Mouse (Mus musculus) liver, postnatal 0 days (tissue): ENCODE results near the gene Gspt1. TPM values are rescaled to one million over a fixed set of nuclear protein-coding genes. Genes with fewer than 3 reads are reported as not detected.

ENCODE experiments used
- ATAC-seq: fragments of 200-750 bp; cut with Nextera tagmentation; 2 replicates; pipeline ENCODE4 v1.8.0; 2017; ENCODE audit warnings: mild to moderate bottlenecking, moderate library complexity
- DNase-seq: peaks from one replicate; pipeline ENCODE4 v3.0.0-alpha.2; 2016
- H3K27ac ChIP-seq: fragments of 300-500 bp; sonication (generic); 2 replicates; pipeline ENCODE4 v1.5.1; 2014; ENCODE audit warnings: antibody characterized with exemption, moderate library complexity, mild to moderate bottlenecking, low read depth
- H3K27me3 ChIP-seq: fragments of 300-500 bp; sonication (generic); 2 replicates; pipeline ENCODE4 v1.6.1; 2014; ENCODE audit warnings: low read length, control low read depth, mixed read lengths; ENCODE audit not compliant: insufficient read depth
- H3K36me3 ChIP-seq: fragments of 300-500 bp; sonication (generic); replicated peaks from 2 replicates; pipeline ENCODE4 v1.6.1; 2014; ENCODE audit warnings: mild to moderate bottlenecking, control low read depth, low read length, moderate library complexity, mixed read lengths; ENCODE audit not compliant: insufficient read depth
- H3K4me1 ChIP-seq: fragments of 300-500 bp; sonication (generic); 2 replicates; pipeline ENCODE4 v1.6.1; 2014; ENCODE audit warnings: antibody characterized with exemption, mild to moderate bottlenecking, control low read depth; ENCODE audit not compliant: insufficient read depth
- H3K4me2 ChIP-seq: fragments of 300-500 bp; sonication (generic); 2 replicates; pipeline ENCODE4 v1.6.1; 2014; ENCODE audit warnings: low read depth, mild to moderate bottlenecking, low read length, moderate library complexity, mixed read lengths
- H3K4me3 ChIP-seq: fragments of 300-500 bp; sonication (generic); 2 replicates; pipeline ENCODE4 v1.5.1; 2014; ENCODE audit warnings: low read depth, low read length
- H3K9ac ChIP-seq: fragments of 300-500 bp; sonication (generic); replicated peaks from 2 replicates; pipeline ENCODE4 v1.6.1; 2014; ENCODE audit warnings: mild to moderate bottlenecking, moderate library complexity
- H3K9me3 ChIP-seq: fragments of 300-500 bp; sonication (generic); 2 replicates; pipeline ENCODE4 v1.6.1; 2016; ENCODE audit warnings: mild to moderate bottlenecking, control low read depth, low read length, mixed read lengths
- CTCF ChIP-seq: sonication (generic); IDR thresholded peaks from 2 replicates; pipeline ENCODE4 v1.5.1; 2016; ENCODE audit warnings: antibody characterized with exemption, low read depth
- EP300 ChIP-seq: IDR thresholded peaks from 2 replicates; pipeline ENCODE4 v1.6.1; 2016; ENCODE audit warnings: antibody characterized with exemption, low read depth, mild to moderate bottlenecking
- WGBS: fragments of 180-500 bp; shearing (Covaris S2); extraction: QIAGEN DNeasy Blood & Tissue Kit; methylation state at CpG from one replicate; pipeline ENCODE4 v1.1.7; 2014; ENCODE audit not compliant: insufficient replicate concordance; 5-methylcytosine and 5-hydroxymethylcytosine counted together
- polyA plus RNA-seq: library from polyadenylated mRNA; unstranded; fragments of >200 nt; fragmentation: Nextera tagmentation; extraction: Ambion mirVana; gene quantifications from 2 replicates; pipeline ENCODE4 v1.2.1, GENCODE M21; 2015

Gspt1 gene
- polyA plus RNA-seq, 1 experiment from 2014 or later, result 25.2 TPM

DNA sequence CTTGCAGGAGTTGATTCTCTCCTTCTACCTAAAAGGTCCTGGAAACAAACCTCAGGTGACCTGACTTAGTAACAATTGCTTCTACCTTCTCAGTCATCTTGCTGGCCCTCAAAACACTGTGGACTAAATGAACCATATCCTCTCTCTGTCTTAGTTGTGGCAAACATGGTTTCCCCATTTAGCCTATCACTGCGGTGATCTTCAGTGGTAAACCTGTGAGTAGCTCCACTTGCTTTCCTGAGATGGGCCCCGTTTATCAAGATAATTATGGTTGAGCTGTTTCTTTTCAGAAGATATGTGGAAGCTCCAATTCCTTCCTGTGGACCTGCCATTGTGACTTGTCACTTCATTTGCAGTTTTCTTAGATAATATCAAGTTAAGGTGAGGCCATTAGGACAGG is 30.8 kb upstream of the Gspt1 start:
- H3K4me1 ChIP-seq, result no peaks in the 10 kb centered on the region
- DNase-seq (no peak), ATAC-seq (no peak)
- 59% methylated on average over 2 of the region's 2 CpGs for WGBS
- no peak overlapping the region for H3K9ac ChIP-seq
- H3K4me3 ChIP-seq, result no peak overlapping the region
- H3K9me3 ChIP-seq, result peaks cover 6% of the 10 kb centered on the region
- no peaks in the 10 kb centered on the region for H3K27me3 ChIP-seq
- no peak overlapping the region for H3K27ac ChIP-seq
- TF ChIP-seq EP300 (no peak), CTCF (no peak)
- no peaks in the 10 kb centered on the region for H3K36me3 ChIP-seq
- H3K4me2 ChIP-seq, result no peak overlapping the region

DNA sequence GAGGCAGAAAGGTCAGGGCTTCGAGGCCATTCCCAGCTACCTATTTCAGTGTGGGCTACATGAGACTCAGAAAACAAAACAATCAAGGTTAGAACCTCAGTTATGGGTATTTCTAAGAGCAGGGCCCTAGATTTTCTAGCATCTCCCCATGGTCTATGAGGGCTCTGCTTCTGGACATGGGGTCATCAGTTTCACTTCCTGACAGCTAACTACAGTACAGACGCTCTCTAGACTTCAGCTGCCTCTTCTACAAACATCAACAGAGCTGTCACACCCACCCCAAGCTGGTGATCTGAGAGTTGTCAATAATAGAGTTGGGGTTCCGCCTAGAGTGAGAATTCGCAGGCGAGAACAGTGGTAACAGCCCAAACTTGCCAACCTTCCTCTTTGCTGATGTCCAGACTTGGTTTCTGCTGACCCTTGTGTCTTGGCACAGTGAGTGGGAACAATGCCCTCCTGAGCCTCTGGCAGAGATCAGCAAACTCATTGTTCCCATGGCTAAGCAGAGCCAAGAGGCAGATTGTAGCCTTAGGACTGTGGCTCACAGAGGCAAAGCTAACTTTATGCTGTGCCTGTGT is 28.6 kb upstream of the Gspt1 start:
- Histone ChIP-seq H3K27me3 (no peaks in the 10 kb centered on the region), H3K36me3 (no peaks in the 10 kb centered on the region), H3K27ac (no peak overlapping the region), H3K9ac (no peak overlapping the region), H3K4me3 (no peak overlapping the region), H3K9me3 (no peaks in the 10 kb centered on the region), H3K4me1 (no peaks in the 10 kb centered on the region), H3K4me2 (no peak overlapping the region)
- WGBS, result 74% methylated on average over 5 of the region's 5 CpGs
- DNase-seq, result no peak
- TF ChIP-seq EP300 (no peak), CTCF (no peak)
- no peak for ATAC-seq

DNA sequence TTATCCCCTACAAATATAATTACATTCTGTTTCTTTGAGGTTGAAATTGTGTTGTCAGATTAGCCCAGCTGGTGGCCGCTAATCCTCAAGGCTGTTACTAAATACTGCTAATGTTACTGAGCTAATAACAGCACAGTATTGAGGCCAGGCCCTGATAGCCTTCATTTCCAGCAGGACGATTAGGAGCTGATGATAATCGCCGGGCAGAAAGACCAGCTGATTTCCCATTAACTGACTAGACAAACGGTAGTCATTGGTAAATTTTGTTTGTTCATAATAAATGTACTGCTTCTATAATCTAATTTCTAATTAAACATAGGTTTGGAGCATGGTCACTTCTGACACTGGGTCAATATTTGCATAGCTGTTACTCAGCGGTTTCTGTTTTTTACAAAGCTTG is 24.7 kb upstream of the Gspt1 start:
- Histone ChIP-seq H3K4me2 (no peak overlapping the region), H3K9me3 (no peaks in the 10 kb centered on the region), H3K27me3 (no peaks in the 10 kb centered on the region), H3K9ac (no peak overlapping the region), H3K27ac (no peak overlapping the region), H3K4me3 (no peak overlapping the region), H3K36me3 (no peaks in the 10 kb centered on the region), H3K4me1 (no peaks in the 10 kb centered on the region)
- TF ChIP-seq EP300, result no peak
- no peak for TF ChIP-seq CTCF
- ATAC-seq, result no peak
- 57% methylated on average over 6 of the region's 6 CpGs for WGBS
- DNase-seq, result no peak

DNA sequence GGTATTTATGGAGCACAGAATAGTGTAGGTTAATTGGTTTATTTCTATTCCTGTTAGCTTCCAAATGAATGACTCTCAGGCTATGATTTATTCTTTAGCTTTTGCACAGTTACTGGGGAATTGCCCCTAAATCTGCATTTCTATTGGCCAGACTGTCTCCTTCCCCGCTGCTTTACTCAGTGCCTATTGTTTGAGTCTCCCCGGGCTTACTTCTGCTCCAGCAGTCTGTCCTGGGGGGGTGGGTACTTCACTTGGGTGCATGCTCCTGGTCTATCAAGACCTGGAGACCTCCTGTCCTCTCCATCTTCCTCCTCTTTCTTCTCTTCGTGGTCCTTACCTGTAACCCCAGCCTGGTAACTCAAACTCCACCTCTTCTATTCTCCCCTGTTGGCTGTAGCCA is 22.8 kb upstream of the Gspt1 start:
- WGBS, result 65% methylated on average over 3 of the region's 3 CpGs
- Histone ChIP-seq H3K4me3 (no peak overlapping the region), H3K27ac (no peak overlapping the region), H3K9ac (no peak overlapping the region), H3K36me3 (no peaks in the 10 kb centered on the region), H3K4me1 (no peaks in the 10 kb centered on the region), H3K9me3 (no peaks in the 10 kb centered on the region), H3K4me2 (no peak overlapping the region), H3K27me3 (no peaks in the 10 kb centered on the region)
- DNase-seq (no peak), ATAC-seq (no peak)
- TF ChIP-seq EP300 (no peak), CTCF (no peak)

DNA sequence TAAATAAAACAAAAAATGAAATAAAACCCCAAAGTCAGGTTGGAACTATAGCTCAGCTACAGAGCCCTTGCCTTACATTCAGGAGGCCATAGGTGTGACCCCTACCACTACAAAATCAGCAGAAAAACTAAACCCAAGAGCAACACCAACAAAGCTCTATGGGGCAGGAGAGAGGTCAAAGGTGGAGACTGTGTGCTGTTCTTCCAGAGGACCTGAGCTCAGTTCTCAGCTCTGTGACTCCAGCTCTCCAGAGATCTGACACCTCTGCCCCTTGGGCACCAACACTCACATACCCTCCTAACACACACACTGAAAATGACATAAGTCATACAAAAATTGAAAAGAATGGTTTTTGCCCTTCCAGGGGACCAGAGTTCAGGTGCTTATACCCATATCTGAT is 16.9 kb upstream of the Gspt1 start:
- DNase-seq (no peak), ATAC-seq (no peak)
- no peak overlapping the region for H3K9ac ChIP-seq
- H3K36me3 ChIP-seq, result no peaks in the 10 kb centered on the region
- no peak overlapping the region for H3K4me3 ChIP-seq
- H3K27me3 ChIP-seq, result no peaks in the 10 kb centered on the region
- no peak overlapping the region for H3K4me2 ChIP-seq
- H3K27ac ChIP-seq, result peak overlapping the region; percentile 41
- TF ChIP-seq EP300 (no peak), CTCF (no peak)
- H3K9me3 ChIP-seq, result no peaks in the 10 kb centered on the region
- H3K4me1 ChIP-seq, result no peaks in the 10 kb centered on the region

DNA sequence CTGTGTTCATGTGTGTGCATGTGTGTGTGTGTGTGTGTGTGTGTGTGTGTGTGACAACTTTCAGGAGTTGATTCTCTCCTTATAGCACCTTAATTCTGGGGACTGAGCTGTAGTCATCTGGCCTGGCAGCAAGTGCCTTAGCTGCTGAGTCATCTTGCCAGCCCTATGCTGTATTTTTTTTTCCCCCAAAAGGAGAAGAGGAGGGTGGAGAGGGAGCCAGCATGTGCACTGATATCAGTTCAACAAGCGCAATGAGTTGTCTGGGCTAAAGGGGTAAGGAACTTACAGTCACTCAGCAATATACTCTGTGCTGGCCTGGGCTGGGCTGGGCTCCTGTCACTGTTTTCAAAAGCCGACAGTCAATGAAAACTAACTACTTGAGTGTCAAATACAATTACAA is 16.5 kb upstream of the Gspt1 start:
- TF ChIP-seq CTCF (no peak), EP300 (no peak)
- H3K27ac ChIP-seq, result peak overlapping the region; percentile 41; the same call in 1 of the 2 replicates
- no peaks in the 10 kb centered on the region for H3K36me3 ChIP-seq
- DNase-seq, result peak; percentile 13
- H3K4me2 ChIP-seq, result no peak overlapping the region
- no peak overlapping the region for H3K9ac ChIP-seq
- H3K27me3 ChIP-seq, result no peaks in the 10 kb centered on the region
- peak; percentile 89 for ATAC-seq
- 38% methylated on average over 2 of the region's 2 CpGs for WGBS
- H3K9me3 ChIP-seq, result no peaks in the 10 kb centered on the region
- no peak overlapping the region for H3K4me3 ChIP-seq
- H3K4me1 ChIP-seq, result no peaks in the 10 kb centered on the region

DNA sequence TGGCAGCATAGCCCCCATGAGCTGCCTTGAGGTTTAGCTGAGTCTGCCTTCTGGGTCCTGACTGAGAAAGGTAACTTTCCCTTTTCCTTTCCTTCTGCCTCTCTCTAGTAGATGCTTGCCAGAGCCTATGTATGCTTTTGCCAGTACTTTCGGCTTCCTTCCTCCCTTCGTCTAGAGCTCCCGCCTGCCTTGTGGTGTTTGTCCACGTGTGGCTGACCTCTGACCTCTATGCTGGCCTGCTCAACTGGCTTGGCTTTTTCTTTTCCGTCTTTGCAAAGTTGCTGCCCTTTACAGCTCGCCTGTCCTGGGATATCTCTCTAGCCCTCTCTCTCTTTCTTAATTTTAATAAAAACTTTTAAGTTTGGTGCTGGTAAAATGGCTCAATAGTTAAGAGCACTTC is 15.7 kb upstream of the Gspt1 start:
- Histone ChIP-seq H3K4me3 (no peak overlapping the region), H3K27me3 (no peaks in the 10 kb centered on the region), H3K4me2 (no peak overlapping the region), H3K36me3 (no peaks in the 10 kb centered on the region), H3K9ac (no peak overlapping the region), H3K4me1 (no peaks in the 10 kb centered on the region), H3K27ac (no peak overlapping the region), H3K9me3 (no peaks in the 10 kb centered on the region)
- TF ChIP-seq EP300 (no peak), CTCF (no peak)
- no peak for DNase-seq
- WGBS, result 37% methylated on average over 6 of the region's 6 CpGs
- no peak for ATAC-seq
